Mouse (Mus musculus): ENCODE data around the gene Chic2. TPM values are rescaled to one million over a fixed set of nuclear protein-coding genes. Genes with fewer than 3 reads are reported as not detected.

The Chic2 gene
- polyA plus RNA-seq, 1 experiment: 16.6 TPM

DNA sequence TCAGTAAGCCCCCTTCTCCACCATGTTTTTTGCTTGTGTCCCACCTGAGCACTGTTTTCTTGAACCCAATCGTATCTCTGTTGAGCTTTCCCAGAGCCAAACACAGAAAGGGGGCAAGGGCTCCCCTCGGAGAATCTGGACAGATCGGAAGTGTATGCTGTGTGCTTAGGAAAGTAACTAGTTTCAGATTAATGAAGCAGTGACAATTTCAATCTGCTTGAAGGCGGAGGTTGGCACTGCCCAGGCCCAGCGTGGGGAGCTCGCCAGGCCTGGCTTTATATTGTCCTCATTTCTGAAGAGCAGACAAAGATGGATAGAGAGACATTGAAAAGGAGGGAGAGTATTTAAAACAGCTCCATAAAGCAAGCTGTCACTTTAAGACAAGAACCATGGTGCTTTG, 37.9 kb upstream of the Chic2 start:
- WGBS: 15% methylated on average over 6 of the region's 6 CpGs
- H3K4me3 ChIP-seq (replicated peaks; ENCODE audit: insufficient read depth, low read depth, low read length): no peak overlapping the region
- no peak overlapping the region for H3K27ac ChIP-seq (ENCODE audit: insufficient read depth, low read length)
- TF ChIP-seq POLR2A (IDR thresholded peaks at IDR 0.05; ENCODE audit: borderline replicate concordance, insufficient read depth, low read length) (no peak), CTCF (IDR thresholded peaks at IDR 0.05; ENCODE audit: borderline replicate concordance, insufficient read depth, low read depth, low read length) (no peak)
- peaks cover 5% of the 10 kb centered on the region; the same call in 1 of the 2 replicates for H3K27me3 ChIP-seq (ENCODE audit: control insufficient read depth, insufficient read depth, low read length)
- no peaks in the 10 kb centered on the region; the same call in 1 of the 2 replicates for H3K4me1 ChIP-seq (ENCODE audit: control insufficient read depth, insufficient read depth, low read length)
- no peak for DNase-seq

DNA sequence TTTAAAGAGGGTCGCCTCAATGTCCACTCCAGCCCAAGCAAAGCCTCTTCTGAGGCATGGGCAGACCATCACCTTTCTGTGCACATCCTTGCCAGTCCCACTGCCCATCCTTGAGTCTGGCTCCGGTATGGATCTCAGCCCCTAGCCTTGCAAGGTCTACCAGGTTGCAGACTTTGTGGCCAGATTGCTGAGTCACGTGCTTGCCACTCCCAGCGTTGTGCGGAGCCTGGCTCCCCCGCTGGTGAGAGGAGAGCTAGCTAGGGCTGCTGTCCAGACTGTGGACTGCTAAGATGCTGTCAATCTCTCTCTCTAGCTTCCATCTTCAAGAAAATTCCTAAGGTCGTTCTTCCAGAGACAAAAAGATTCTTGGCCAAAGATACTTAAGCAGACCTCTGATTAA, 35.0 kb upstream of the Chic2 start:
- Histone ChIP-seq H3K4me3 (replicated peaks; ENCODE audit: insufficient read depth, low read depth, low read length) (no peak overlapping the region), H3K4me1 (ENCODE audit: control insufficient read depth, insufficient read depth, low read length) (no peaks in the 10 kb centered on the region), H3K27ac (ENCODE audit: insufficient read depth, low read length) (no peak overlapping the region), H3K27me3 (ENCODE audit: control insufficient read depth, insufficient read depth, low read length) (peaks cover 6% of the 10 kb centered on the region; the same call in 1 of the 2 replicates)
- TF ChIP-seq CTCF (IDR thresholded peaks at IDR 0.05; ENCODE audit: borderline replicate concordance, insufficient read depth, low read depth, low read length) (no peak), POLR2A (IDR thresholded peaks at IDR 0.05; ENCODE audit: borderline replicate concordance, insufficient read depth, low read length) (no peak)
- WGBS: 5% methylated on average over 7 of the region's 7 CpGs
- DNase-seq: no peak

DNA sequence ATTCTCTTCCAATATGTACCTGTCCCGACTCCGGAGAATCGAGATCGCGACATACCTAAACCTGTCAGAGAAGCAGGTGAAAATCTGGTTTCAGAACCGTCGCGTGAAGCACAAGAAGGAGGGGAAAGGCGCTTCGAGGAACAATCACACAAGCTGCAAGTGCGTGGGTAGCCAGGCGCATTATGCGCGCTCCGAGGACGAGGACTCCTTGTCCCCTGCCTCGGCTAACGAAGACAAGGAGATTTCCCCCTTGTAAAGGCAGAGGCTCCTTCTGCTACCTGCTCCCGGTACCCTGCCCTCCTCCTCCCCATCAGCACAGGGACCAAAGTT, 32.4 kb upstream of the Chic2 start:
- H3K4me3 ChIP-seq (replicated peaks; ENCODE audit: insufficient read depth, low read depth, low read length): no peak overlapping the region
- WGBS: under 1% methylated on average over 19 of the region's 19 CpGs
- TF ChIP-seq CTCF (IDR thresholded peaks at IDR 0.05; ENCODE audit: borderline replicate concordance, insufficient read depth, low read depth, low read length): no peak
- TF ChIP-seq POLR2A (IDR thresholded peaks at IDR 0.05; ENCODE audit: borderline replicate concordance, insufficient read depth, low read length): no peak
- H3K4me1 ChIP-seq (ENCODE audit: control insufficient read depth, insufficient read depth, low read length): no peaks in the 10 kb centered on the region
- H3K27me3 ChIP-seq (ENCODE audit: control insufficient read depth, insufficient read depth, low read length): peaks cover 4% of the 10 kb centered on the region; the same call in 1 of the 2 replicates
- no peak overlapping the region for H3K27ac ChIP-seq (ENCODE audit: insufficient read depth, low read length)
- DNase-seq: no peak

DNA sequence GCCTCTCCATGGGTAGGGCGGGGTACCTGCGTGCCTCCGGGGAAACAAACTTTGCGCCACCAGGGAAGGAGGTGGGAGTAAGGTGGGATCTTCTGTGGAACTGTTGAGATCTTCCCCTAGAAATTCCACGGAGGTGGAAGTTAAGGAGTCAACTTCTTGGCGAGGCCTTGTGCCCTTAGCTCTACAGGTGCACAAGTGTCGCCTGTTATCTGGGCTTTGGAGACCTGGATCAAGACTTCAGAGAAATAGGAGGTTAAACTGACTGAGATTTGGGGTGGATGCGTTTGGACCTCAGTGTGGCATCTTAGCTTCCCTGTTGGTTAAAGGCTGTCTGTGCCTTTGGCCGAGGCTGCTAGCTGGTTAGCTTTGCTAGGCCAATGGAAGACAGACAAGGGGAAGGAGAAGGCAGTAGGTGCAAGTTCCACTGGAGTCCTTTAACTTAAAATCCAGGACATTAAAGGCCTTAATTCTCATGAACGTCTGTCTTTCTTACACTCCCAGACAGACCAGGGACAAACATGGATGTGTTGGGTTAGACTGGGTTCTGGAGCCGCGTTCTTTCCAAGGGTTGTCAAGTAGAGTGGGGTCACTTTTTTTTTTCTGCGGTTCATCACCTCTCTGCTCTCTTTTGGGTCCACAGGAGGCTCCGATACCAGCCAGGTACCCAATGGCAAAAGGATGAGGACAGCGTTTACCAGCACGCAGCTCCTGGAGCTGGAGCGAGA, 31.9 kb upstream of the Chic2 start:
- Histone ChIP-seq H3K27me3 (ENCODE audit: control insufficient read depth, insufficient read depth, low read length) (peaks cover 5% of the 10 kb centered on the region; the same call in 1 of the 2 replicates), H3K27ac (ENCODE audit: insufficient read depth, low read length) (no peak overlapping the region), H3K4me3 (replicated peaks; ENCODE audit: insufficient read depth, low read depth, low read length) (no peak overlapping the region), H3K4me1 (ENCODE audit: control insufficient read depth, insufficient read depth, low read length) (no peaks in the 10 kb centered on the region)
- no peak for DNase-seq
- 2% methylated on average over 17 of the region's 17 CpGs for WGBS
- TF ChIP-seq CTCF (IDR thresholded peaks at IDR 0.05; ENCODE audit: borderline replicate concordance, insufficient read depth, low read depth, low read length) (no peak), POLR2A (IDR thresholded peaks at IDR 0.05; ENCODE audit: borderline replicate concordance, insufficient read depth, low read length) (no peak)

DNA sequence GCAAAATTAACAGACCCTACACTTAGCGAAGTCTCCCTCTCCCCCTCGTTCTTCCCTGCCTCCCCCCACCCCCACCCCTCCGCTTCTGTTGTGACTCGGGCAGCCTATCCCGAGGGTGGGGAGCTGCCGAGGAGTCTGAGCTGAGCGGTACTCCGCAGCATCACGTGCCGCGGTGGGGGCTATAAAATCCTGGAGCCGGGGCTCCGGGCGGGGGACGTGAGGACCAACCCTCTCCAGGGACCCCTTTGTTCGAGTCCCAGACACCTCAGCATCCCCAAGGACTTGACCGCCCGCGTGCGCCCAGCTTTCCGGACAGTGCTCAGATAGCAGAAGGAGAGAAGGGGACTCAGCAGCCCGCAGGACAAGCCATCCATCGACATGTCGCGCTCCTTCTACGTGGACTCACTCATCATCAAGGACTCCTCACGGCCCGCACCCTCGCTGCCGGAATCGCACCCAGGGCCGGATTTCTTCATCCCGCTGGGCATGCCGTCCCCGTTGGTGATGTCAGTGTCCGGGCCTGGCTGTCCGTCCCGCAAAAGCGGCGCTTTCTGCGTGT, 30.9 kb upstream of the Chic2 start, which contains the start of gene Gsx2:
Gene Gsx2, plus strand, starts transcription at position 219 of the 559 bp plus-strand sequence.
- TF ChIP-seq POLR2A (IDR thresholded peaks at IDR 0.05; ENCODE audit: borderline replicate concordance, insufficient read depth, low read length): no peak
- no peak for TF ChIP-seq CTCF (IDR thresholded peaks at IDR 0.05; ENCODE audit: borderline replicate concordance, insufficient read depth, low read depth, low read length)
- no peak for DNase-seq
- 2% methylated on average over 41 of the region's 41 CpGs for WGBS

DNA sequence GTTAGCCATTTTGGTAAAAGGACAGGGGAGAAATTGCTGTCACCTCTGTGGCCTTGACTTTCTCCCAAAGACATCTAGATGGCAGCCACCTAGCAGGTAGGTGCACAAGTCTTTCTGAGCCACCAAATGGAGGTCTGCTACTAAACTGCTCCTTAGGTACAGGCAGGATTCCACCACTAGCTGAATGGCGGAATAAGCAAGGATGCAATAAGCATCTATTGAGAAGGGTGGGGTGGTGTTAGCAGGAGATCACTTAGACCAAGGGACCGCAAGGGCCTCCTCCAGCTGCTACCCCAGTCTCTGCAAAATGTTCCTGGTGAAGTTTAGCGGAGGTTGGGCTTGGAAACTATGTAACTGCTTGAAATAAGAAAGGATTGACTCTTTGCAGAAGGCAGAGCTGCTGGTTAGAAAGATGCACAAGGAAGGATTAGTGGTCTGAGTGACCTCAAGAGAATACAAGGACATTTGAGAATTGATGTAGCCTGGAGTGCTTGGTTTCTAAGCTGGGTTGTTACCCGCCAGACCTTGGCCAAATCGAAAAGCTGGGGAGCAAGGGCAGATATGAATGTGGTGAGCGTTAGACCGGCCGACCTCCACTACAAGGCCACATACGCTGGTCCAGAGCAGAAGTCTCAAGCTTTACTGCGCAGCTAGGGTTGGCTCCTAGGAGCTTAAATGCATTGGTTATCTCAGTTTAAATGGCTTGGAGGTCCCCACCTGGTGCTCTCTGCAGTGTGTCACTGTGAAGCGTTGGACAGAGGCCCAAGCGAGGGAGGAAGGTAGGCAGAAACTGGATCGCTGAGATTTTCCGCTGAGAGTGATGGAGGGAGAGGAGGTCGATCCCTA, 30.2 kb upstream of the Chic2 start:
- 25% methylated on average over 15 of the region's 15 CpGs for WGBS
- DNase-seq: no peak
- H3K27me3 ChIP-seq (ENCODE audit: control insufficient read depth, insufficient read depth, low read length): peaks cover 7% of the 10 kb centered on the region; the same call in 1 of the 2 replicates
- no peak overlapping the region for H3K27ac ChIP-seq (ENCODE audit: insufficient read depth, low read length)
- TF ChIP-seq POLR2A (IDR thresholded peaks at IDR 0.05; ENCODE audit: borderline replicate concordance, insufficient read depth, low read length) (no peak), CTCF (IDR thresholded peaks at IDR 0.05; ENCODE audit: borderline replicate concordance, insufficient read depth, low read depth, low read length) (no peak)
- no peaks in the 10 kb centered on the region for H3K4me1 ChIP-seq (ENCODE audit: control insufficient read depth, insufficient read depth, low read length)
- no peak overlapping the region for H3K4me3 ChIP-seq (replicated peaks; ENCODE audit: insufficient read depth, low read depth, low read length)

More for the DNA sequence above, 30.9 kb upstream of the Chic2 start, which contains the start of gene Gsx2:
- no peak within 1 kb of the TSS for H3K4me3 ChIP-seq (replicated peaks; ENCODE audit: insufficient read depth, low read depth, low read length)
- no peaks in the 10 kb centered on the region for H3K4me1 ChIP-seq (ENCODE audit: control insufficient read depth, insufficient read depth, low read length)
- no peak within 1 kb of the TSS for H3K27ac ChIP-seq (ENCODE audit: insufficient read depth, low read length)
- peaks cover 7% of the 10 kb centered on the region; the same call in 1 of the 2 replicates for H3K27me3 ChIP-seq (ENCODE audit: control insufficient read depth, insufficient read depth, low read length)

DNA sequence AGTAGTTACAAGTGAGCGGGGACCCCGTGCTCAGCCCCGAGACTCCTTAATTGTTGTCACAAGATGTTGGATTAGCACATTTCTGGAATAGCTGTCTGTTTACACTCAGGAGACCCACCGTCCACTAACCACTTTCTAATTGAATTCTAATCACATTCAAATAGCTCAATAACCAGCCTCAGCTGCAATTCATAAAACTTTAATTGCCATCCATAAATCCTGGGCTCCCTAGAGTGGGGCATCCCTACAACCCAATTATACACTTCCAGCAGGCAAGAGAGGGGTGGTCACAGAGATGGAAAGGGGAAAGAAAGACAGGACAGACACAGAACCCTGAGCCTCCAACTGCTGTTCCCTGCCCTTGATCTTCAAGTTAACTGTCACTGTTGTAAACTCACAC, 29.6 kb upstream of the Chic2 start:
- WGBS: 35% methylated on average over 4 of the region's 4 CpGs
- Histone ChIP-seq H3K4me3 (replicated peaks; ENCODE audit: insufficient read depth, low read depth, low read length) (no peak overlapping the region), H3K27me3 (ENCODE audit: control insufficient read depth, insufficient read depth, low read length) (peaks cover 7% of the 10 kb centered on the region; the same call in 1 of the 2 replicates), H3K27ac (ENCODE audit: insufficient read depth, low read length) (no peak overlapping the region), H3K4me1 (ENCODE audit: control insufficient read depth, insufficient read depth, low read length) (no peaks in the 10 kb centered on the region)
- no peak for DNase-seq
- TF ChIP-seq CTCF (IDR thresholded peaks at IDR 0.05; ENCODE audit: borderline replicate concordance, insufficient read depth, low read depth, low read length) (no peak), POLR2A (IDR thresholded peaks at IDR 0.05; ENCODE audit: borderline replicate concordance, insufficient read depth, low read length) (no peak)
